Mouse (Mus musculus): Measurements from ENCODE around the gene Rbm19. TPM values are rescaled to one million over a fixed set of nuclear protein-coding genes. Genes with fewer than 3 reads are reported as not detected.
A peak's percentile ranks its signal among the peaks of the same experiment; 100 is the strongest.
"Not testable (repeated sequence)": the region's sequence is repeated elsewhere in the genome, so short reads cannot be mapped to it uniquely, and the experiment has no call there.

Gene Rbm19
- polyA plus RNA-seq, 1 experiment, result 54.4 TPM

DNA sequence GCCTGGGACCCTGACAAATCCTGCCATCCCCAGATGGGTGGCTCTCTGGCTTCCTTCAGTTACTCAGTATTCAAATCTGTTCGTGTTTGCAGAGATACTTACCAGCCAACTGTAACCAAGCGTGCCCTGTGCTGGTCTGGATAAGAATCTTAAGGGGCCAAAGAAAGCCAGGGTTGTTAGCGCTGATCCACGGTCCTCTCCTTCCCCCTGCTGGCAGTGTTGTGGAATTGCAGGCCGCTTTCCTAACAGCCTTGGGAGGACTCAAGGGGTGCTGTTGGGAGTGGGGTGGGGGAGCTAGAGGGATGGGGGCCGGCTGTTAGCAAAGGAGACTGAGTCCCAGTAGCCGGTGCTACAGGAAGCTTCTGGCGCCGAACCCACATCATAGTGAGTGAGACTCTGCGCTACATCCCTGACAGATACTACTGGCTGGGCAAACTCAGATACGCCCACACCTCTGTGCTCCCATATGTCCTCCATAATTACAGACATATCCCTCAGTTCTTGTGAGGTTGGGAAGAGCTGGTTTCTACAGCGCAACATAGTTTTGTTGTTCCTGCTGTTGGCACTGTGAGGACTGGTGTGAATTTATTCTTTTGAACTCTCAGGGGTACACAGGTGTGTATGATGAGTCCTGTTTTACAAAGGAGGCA is 9.7 kb upstream of the Rbm19 start:
- TF ChIP-seq MYOG (IDR thresholded peaks at IDR 0.05; ENCODE audit: control insufficient read depth, extremely low read depth, insufficient read length), result no peak
- TF ChIP-seq USF1 (IDR thresholded peaks at IDR 0.05; ENCODE audit: low read depth), result no peak
- no peak for TF ChIP-seq CEBPB (IDR thresholded peaks at IDR 0.05; ENCODE audit: low read depth)
- no peak for TF ChIP-seq MYOD1 (IDR thresholded peaks at IDR 0.05; ENCODE audit: control insufficient read depth, insufficient read length, low read depth)
- TF ChIP-seq FOSL1 (IDR thresholded peaks at IDR 0.05; ENCODE audit: insufficient read depth, low read length, poor library complexity, severe bottlenecking), result no peak
- TF ChIP-seq CTCF (IDR thresholded peaks at IDR 0.05; ENCODE audit: control insufficient read depth, insufficient read depth, insufficient read length), result peak; percentile 19
- TF ChIP-seq MAX (IDR thresholded peaks at IDR 0.05), result no peak
- no peaks in the 10 kb centered on the region for H3K79me2 ChIP-seq (ENCODE audit: control insufficient read depth, insufficient read depth)
- no peaks in the 10 kb centered on the region for H3K36me3 ChIP-seq (ENCODE audit: control insufficient read depth, insufficient read depth)
- H3K79me3 ChIP-seq (ENCODE audit: low read depth), result no peaks in the 10 kb centered on the region
- no peak overlapping the region for H3ac ChIP-seq (ENCODE audit: control insufficient read depth, insufficient read length, low read depth)
- no peak overlapping the region for H3K4me3 ChIP-seq (ENCODE audit: insufficient read depth, poor library complexity, severe bottlenecking)
- H3K27me3 ChIP-seq (ENCODE audit: control insufficient read depth, insufficient read depth, insufficient read length), result peaks cover 13% of the 10 kb centered on the region

GRCm38 (mm10) chr5:120114361-120114760 is 1.9 kb upstream of the Rbm19 start:
- H3K4me3 ChIP-seq (ENCODE audit: insufficient read depth, poor library complexity, severe bottlenecking), result no peak overlapping the region

DNA sequence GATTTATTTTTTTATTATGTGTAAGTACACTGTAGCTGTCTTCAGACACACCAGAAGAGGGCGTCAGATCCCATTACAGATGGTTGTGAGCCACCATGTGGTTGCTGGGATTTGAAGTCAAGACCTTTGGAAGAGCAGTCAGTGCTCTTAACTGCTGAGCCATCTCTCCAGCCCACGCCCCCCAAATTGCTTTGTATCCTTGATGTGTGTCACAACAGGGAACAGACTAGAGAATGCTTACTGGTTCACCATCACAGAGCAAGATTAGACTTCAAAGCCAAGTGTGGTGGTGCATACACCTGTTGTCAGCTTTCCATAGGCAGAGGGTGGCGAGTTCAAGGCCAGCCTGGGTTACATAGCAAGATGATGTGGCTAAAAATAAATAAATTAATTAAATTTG is 896 bp downstream of the Rbm19 start:
- Histone ChIP-seq H3K79me2 (ENCODE audit: control insufficient read depth, insufficient read depth) (peaks cover 19% of the 10 kb centered on the region), H3K79me3 (ENCODE audit: low read depth) (peaks cover 10% of the 10 kb centered on the region), H3K36me3 (ENCODE audit: control insufficient read depth, insufficient read depth) (peaks cover 29% of the 10 kb centered on the region), H3K4me3 (ENCODE audit: insufficient read depth, poor library complexity, severe bottlenecking) (peak overlapping the region; percentile 93)
- H3K27me3 ChIP-seq (ENCODE audit: control insufficient read depth, insufficient read depth, insufficient read length); H3ac ChIP-seq (ENCODE audit: control insufficient read depth, insufficient read length, low read depth): not testable (repeated sequence)

More at GRCm38 (mm10) chr5:120114361-120114760, 1.9 kb upstream of the Rbm19 start:
- H3K27me3 ChIP-seq (ENCODE audit: control insufficient read depth, insufficient read depth, insufficient read length), result peaks cover 13% of the 10 kb centered on the region
- H3K79me2 ChIP-seq (ENCODE audit: control insufficient read depth, insufficient read depth), result peaks cover 19% of the 10 kb centered on the region
- peaks cover 10% of the 10 kb centered on the region for H3K79me3 ChIP-seq (ENCODE audit: low read depth)
- TF ChIP-seq MAX (IDR thresholded peaks at IDR 0.05) (no peak), USF1 (IDR thresholded peaks at IDR 0.05; ENCODE audit: low read depth) (no peak), MYOG (IDR thresholded peaks at IDR 0.05; ENCODE audit: control insufficient read depth, extremely low read depth, insufficient read length) (no peak), CEBPB (IDR thresholded peaks at IDR 0.05; ENCODE audit: low read depth) (no peak), FOSL1 (IDR thresholded peaks at IDR 0.05; ENCODE audit: insufficient read depth, low read length, poor library complexity, severe bottlenecking) (no peak), CTCF (IDR thresholded peaks at IDR 0.05; ENCODE audit: control insufficient read depth, insufficient read depth, insufficient read length) (no peak), MYOD1 (IDR thresholded peaks at IDR 0.05; ENCODE audit: control insufficient read depth, insufficient read length, low read depth) (no peak)
- no peak overlapping the region for H3ac ChIP-seq (ENCODE audit: control insufficient read depth, insufficient read length, low read depth)
- peaks cover under 1% of the 10 kb centered on the region for H3K36me3 ChIP-seq (ENCODE audit: control insufficient read depth, insufficient read depth)

- Histone ChIP-seq H3K79me3 (ENCODE audit: low read depth) (no peaks in the 10 kb centered on the region), H3K27me3 (ENCODE audit: control insufficient read depth, insufficient read depth, insufficient read length) (no peaks in the 10 kb centered on the region), H3ac (ENCODE audit: control insufficient read depth, insufficient read length, low read depth) (no peak overlapping the region), H3K36me3 (ENCODE audit: control insufficient read depth, insufficient read depth) (peaks cover 66% of the 10 kb centered on the region), H3K4me3 (ENCODE audit: insufficient read depth, poor library complexity, severe bottlenecking) (no peak overlapping the region), H3K79me2 (ENCODE audit: control insufficient read depth, insufficient read depth) (no peaks in the 10 kb centered on the region)
- TF ChIP-seq USF1 (IDR thresholded peaks at IDR 0.05; ENCODE audit: low read depth), result no peak
These were observed 8.8 kb downstream of the Rbm19 start for GRCm38 (mm10) chr5:120124881-120125690.

- no peak overlapping the region for H3K4me3 ChIP-seq (ENCODE audit: insufficient read depth, poor library complexity, severe bottlenecking)
- H3K36me3 ChIP-seq (ENCODE audit: control insufficient read depth, insufficient read depth), result peaks cover 60% of the 10 kb centered on the region
- no peaks in the 10 kb centered on the region for H3K27me3 ChIP-seq (ENCODE audit: control insufficient read depth, insufficient read depth, insufficient read length)
- no peak overlapping the region for H3ac ChIP-seq (ENCODE audit: control insufficient read depth, insufficient read length, low read depth)
- TF ChIP-seq CTCF (IDR thresholded peaks at IDR 0.05; ENCODE audit: control insufficient read depth, insufficient read depth, insufficient read length) (peak; percentile 60), MYOG (IDR thresholded peaks at IDR 0.05; ENCODE audit: control insufficient read depth, extremely low read depth, insufficient read length) (no peak)
- no peaks in the 10 kb centered on the region for H3K79me2 ChIP-seq (ENCODE audit: control insufficient read depth, insufficient read depth)
- H3K79me3 ChIP-seq (ENCODE audit: low read depth), result no peaks in the 10 kb centered on the region
These were observed 11.4 kb downstream of the Rbm19 start for GRCm38 (mm10) chr5:120127641-120128040.

- Histone ChIP-seq H3K36me3 (ENCODE audit: control insufficient read depth, insufficient read depth) (peaks cover 60% of the 10 kb centered on the region), H3K79me2 (ENCODE audit: control insufficient read depth, insufficient read depth) (no peaks in the 10 kb centered on the region), H3ac (ENCODE audit: control insufficient read depth, insufficient read length, low read depth) (no peak overlapping the region), H3K79me3 (ENCODE audit: low read depth) (no peaks in the 10 kb centered on the region), H3K4me3 (ENCODE audit: insufficient read depth, poor library complexity, severe bottlenecking) (no peak overlapping the region), H3K27me3 (ENCODE audit: control insufficient read depth, insufficient read depth, insufficient read length) (no peaks in the 10 kb centered on the region)
- no peak for TF ChIP-seq CEBPB (IDR thresholded peaks at IDR 0.05; ENCODE audit: low read depth)
- no peak for TF ChIP-seq MYOG (IDR thresholded peaks at IDR 0.05; ENCODE audit: control insufficient read depth, extremely low read depth, insufficient read length)
- no peak for TF ChIP-seq MYOD1 (IDR thresholded peaks at IDR 0.05; ENCODE audit: control insufficient read depth, insufficient read length, low read depth)
- no peak for TF ChIP-seq FOSL1 (IDR thresholded peaks at IDR 0.05; ENCODE audit: insufficient read depth, low read length, poor library complexity, severe bottlenecking)
- no peak for TF ChIP-seq USF1 (IDR thresholded peaks at IDR 0.05; ENCODE audit: low read depth)
- no peak for TF ChIP-seq MAX (IDR thresholded peaks at IDR 0.05)
- TF ChIP-seq CTCF (IDR thresholded peaks at IDR 0.05; ENCODE audit: control insufficient read depth, insufficient read depth, insufficient read length), result no peak
These were observed 12.2 kb downstream of the Rbm19 start for GRCm38 (mm10) chr5:120128511-120128910.
